Mouse (Mus musculus) megakaryocyte, embryonic 14.5 days (primary cell): ENCODE results near the gene Rpl32.

Source experiments
- FLI1 ChIP-seq: IDR thresholded peaks from 2 replicates; pipeline ENCODE4 v1.6.1; 2012; ENCODE audit warnings: low read length, inconsistent platforms, mixed read lengths
- GATA1 ChIP-seq: IDR thresholded peaks from 3 replicates; pipeline ENCODE4 v1.6.1; 2012; ENCODE audit warnings: mixed read lengths, low read length, inconsistent platforms, borderline replicate concordance

DNA sequence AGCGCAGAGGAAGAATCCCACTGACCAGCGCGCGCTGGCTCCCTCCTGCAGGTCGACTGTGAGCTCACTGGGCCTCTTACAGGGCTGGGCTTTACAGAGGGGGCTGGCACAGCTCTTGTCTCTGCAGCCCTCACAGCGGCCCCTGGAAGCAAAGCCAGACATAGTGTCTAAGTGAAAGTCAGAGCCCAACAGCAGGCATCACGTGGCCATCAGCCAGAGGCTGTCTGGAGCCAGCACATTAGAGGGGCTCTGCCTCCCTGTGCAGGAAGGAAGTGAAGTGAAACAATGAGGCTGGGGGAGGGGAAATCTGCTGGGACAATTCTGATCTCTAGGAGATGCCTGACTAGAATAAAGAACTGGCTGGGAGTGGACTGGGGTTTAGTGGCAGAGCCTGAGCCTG is 44.4 kb downstream of the Rpl32 start:
- TF ChIP-seq GATA1 (no peak), FLI1 (no peak)
